Mouse (Mus musculus) embryonic fibroblast, embryonic 13.5 days (primary cell): ENCODE data around the gene Olfr588-ps1.

ENCODE experiments used
- CTCF ChIP-seq: IDR thresholded peaks from 2 replicates; pipeline ENCODE4 v1.5.1; 2011; ENCODE audit warnings: mild to moderate bottlenecking, control low read depth, low read length, moderate library complexity, borderline replicate concordance; ENCODE audit not compliant: insufficient read depth
- POLR2A ChIP-seq: IDR thresholded peaks from 2 replicates; pipeline ENCODE4 v1.6.1; 2011; ENCODE audit warnings: low read depth, mild to moderate bottlenecking, control low read depth, low read length, moderate library complexity

GRCm38 (mm10) chr7:103178240-103178639 is 37.6 kb downstream of the Olfr588-ps1 start, which contains the start of gene Olfr591:
- no peak for TF ChIP-seq CTCF
- no peak for TF ChIP-seq POLR2A
